25 mouse cellular contexts compared by ENCODE assay signal in genomic region chr8:79329735-79330134, GRCm38 (mm10).
"Had no signal": no experiment of that assay in that cellular context is flagged by ENCODE, and none has a peak within 500 bp of the region (broad histone marks: within the 10 kb centered on the region; RNA-seq: fewer than 3 reads in every experiment).

No protein-coding gene starts in this region.

- H3K4me1 ChIP-seq: forebrain, embryonic 13.5 days; forebrain, embryonic 15.5 days had no signal

- H3K27ac ChIP-seq: embryonic facial prominence, embryonic 12.5 days; embryonic facial prominence, embryonic 13.5 days; embryonic facial prominence, embryonic 15.5 days; forebrain, embryonic 10.5 days; forebrain, embryonic 13.5 days; forebrain, embryonic 15.5 days; gastrocnemius, adult 2 months; heart, adult 2 months had no signal

- DNase-seq: cerebellum, adult 2 months; cerebellum, adult 8-10 months; cerebellum, adult 9-10 months; cerebellum, adult 9-11 months; cerebellum, postnatal 10 days; cerebellum, postnatal 14 days; cerebellum, postnatal 36 days; embryo, embryonic 11 days; forebrain, postnatal 0 days; gastrocnemius, adult 2 months; gastrocnemius, postnatal 10 days; gastrocnemius, postnatal 14 days; gastrocnemius, postnatal 25 days; gastrocnemius, postnatal 36 days; heart, adult 18-20 months; heart, adult 2 months had no signal

- H3K27me3 ChIP-seq: embryonic facial prominence, embryonic 12.5 days; embryonic facial prominence, embryonic 13.5 days; embryonic facial prominence, embryonic 15.5 days; forebrain, embryonic 13.5 days; forebrain, embryonic 15.5 days had no signal

- H3K4me2 ChIP-seq: embryonic facial prominence, embryonic 12.5 days; embryonic facial prominence, embryonic 13.5 days; embryonic facial prominence, embryonic 15.5 days; forebrain, embryonic 13.5 days; forebrain, embryonic 15.5 days; heart, embryonic 11.5 days had no signal

- H3K9ac ChIP-seq: embryonic facial prominence, embryonic 12.5 days; embryonic facial prominence, embryonic 13.5 days; embryonic facial prominence, embryonic 15.5 days; forebrain, embryonic 13.5 days; forebrain, embryonic 15.5 days; forebrain, postnatal 0 days had no signal

- H3K4me3 ChIP-seq: embryonic facial prominence, embryonic 12.5 days; embryonic facial prominence, embryonic 13.5 days; embryonic facial prominence, embryonic 15.5 days; erythroblast, embryonic 14.5 days; forebrain, embryonic 10.5 days; forebrain, embryonic 13.5 days; forebrain, embryonic 15.5 days; gastrocnemius, adult 2 months; heart, adult 2 months had no signal

- H3K9me3 ChIP-seq: embryonic facial prominence, embryonic 13.5 days; embryonic facial prominence, embryonic 15.5 days; forebrain, embryonic 15.5 days had no signal

- ATAC-seq: forebrain, embryonic 13.5 days; forebrain, embryonic 15.5 days; forebrain, embryonic 16.5 days; forebrain, postnatal 0 days had no signal

- H3K36me3 ChIP-seq: embryonic facial prominence, embryonic 12.5 days; embryonic facial prominence, embryonic 13.5 days; embryonic facial prominence, embryonic 15.5 days; forebrain, embryonic 10.5 days; forebrain, embryonic 15.5 days had no signal
